Mouse (Mus musculus) C2C12 (cell line): ENCODE measurements around the gene Tenm1. TPM values are rescaled to one million over a fixed set of nuclear protein-coding genes. Genes with fewer than 3 reads are reported as not detected.

Experiments used
- H3K27me3 ChIP-seq: one replicate; pipeline ENCODE4 v1.6.1; 2011; ENCODE audit not compliant: control insufficient read depth, insufficient read depth, insufficient read length
- H3K36me3 ChIP-seq: one replicate; pipeline ENCODE4 v1.6.1; 2011; ENCODE audit not compliant: control insufficient read depth, insufficient read depth
- H3K4me3 ChIP-seq: one replicate; pipeline ENCODE4 v1.5.1; 2011; ENCODE audit warnings: mild to moderate bottlenecking, control low read depth; ENCODE audit not compliant: poor library complexity, insufficient read depth, severe bottlenecking
- H3K79me2 ChIP-seq: one replicate; pipeline ENCODE4 v1.6.1; 2011; ENCODE audit not compliant: control insufficient read depth, insufficient read depth
- H3K79me3 ChIP-seq: one replicate; pipeline ENCODE4 v1.6.1; 2011; ENCODE audit warnings: low read depth, control low read depth
- H3ac ChIP-seq: one replicate; pipeline ENCODE3; 2011; ENCODE audit warnings: low read depth; ENCODE audit not compliant: control insufficient read depth, insufficient read length
- CEBPB ChIP-seq: IDR thresholded peaks from one replicate; pipeline ENCODE4 v1.6.1; 2011; ENCODE audit warnings: low read depth, mild to moderate bottlenecking, control low read depth, moderate library complexity
- CTCF ChIP-seq: IDR thresholded peaks from one replicate; pipeline ENCODE4 v1.5.1; 2011; ENCODE audit not compliant: control insufficient read depth, insufficient read depth, insufficient read length
- FOSL1 ChIP-seq: IDR thresholded peaks from one replicate; pipeline ENCODE4 v1.8.0; 2011; ENCODE audit warnings: mild to moderate bottlenecking, low read length; ENCODE audit not compliant: poor library complexity, insufficient read depth, severe bottlenecking
- MAX ChIP-seq: IDR thresholded peaks from one replicate; pipeline ENCODE4 v1.6.1; 2011; ENCODE audit warnings: mild to moderate bottlenecking, control low read depth
- MYOD1 ChIP-seq: IDR thresholded peaks from one replicate; pipeline ENCODE4 v1.6.1; 2011; ENCODE audit warnings: low read depth; ENCODE audit not compliant: control insufficient read depth, insufficient read length
- MYOG ChIP-seq: IDR thresholded peaks from one replicate; pipeline ENCODE4 v1.6.1; 2011; ENCODE audit not compliant: control insufficient read depth, insufficient read length; ENCODE audit errors: extremely low read depth
- USF1 ChIP-seq: IDR thresholded peaks from one replicate; pipeline ENCODE4 v1.6.1; 2011; ENCODE audit warnings: low read depth, mild to moderate bottlenecking, control low read depth, moderate library complexity
- polyA plus RNA-seq: library from polyadenylated mRNA; unstranded; fragments of >200 nt; fragmentation: generic; extraction: Trizol; gene quantifications from one replicate; pipeline ENCODE4 v1.2.1, GENCODE M21; 2012; ENCODE audit warnings: missing spikeins

Tenm1 gene
- polyA plus RNA-seq, 1 experiment: not detected

DNA sequence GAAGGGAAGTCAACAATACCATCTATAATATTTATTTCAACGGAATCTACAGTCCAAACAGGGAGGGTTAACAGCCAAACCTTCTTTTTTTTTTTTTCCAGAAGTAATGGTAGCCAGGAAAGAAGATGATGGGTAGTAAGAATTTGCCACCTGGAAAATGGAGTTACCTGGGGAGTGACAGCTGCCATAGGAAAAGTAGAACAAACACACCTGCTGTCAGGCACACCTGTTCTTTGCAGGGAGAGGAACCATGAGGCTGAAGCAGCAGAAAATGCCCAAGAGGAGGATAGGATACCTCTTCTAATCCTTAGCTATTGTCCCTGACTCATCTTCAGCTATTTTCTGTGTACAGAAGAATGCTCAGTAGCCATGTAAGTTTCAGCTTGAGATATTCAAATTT is 306.4 kb downstream of the Tenm1 start:
- Histone ChIP-seq H3K27me3 (no peaks in the 10 kb centered on the region), H3K4me3 (no peak overlapping the region), H3K79me3 (no peaks in the 10 kb centered on the region), H3K79me2 (no peaks in the 10 kb centered on the region), H3ac (no peak overlapping the region), H3K36me3 (no peaks in the 10 kb centered on the region)
- no peak for TF ChIP-seq CEBPB
- TF ChIP-seq MAX: no peak
- no peak for TF ChIP-seq USF1
- TF ChIP-seq CTCF: no peak
- no peak for TF ChIP-seq FOSL1
- TF ChIP-seq MYOD1: no peak
- TF ChIP-seq MYOG: no peak

DNA sequence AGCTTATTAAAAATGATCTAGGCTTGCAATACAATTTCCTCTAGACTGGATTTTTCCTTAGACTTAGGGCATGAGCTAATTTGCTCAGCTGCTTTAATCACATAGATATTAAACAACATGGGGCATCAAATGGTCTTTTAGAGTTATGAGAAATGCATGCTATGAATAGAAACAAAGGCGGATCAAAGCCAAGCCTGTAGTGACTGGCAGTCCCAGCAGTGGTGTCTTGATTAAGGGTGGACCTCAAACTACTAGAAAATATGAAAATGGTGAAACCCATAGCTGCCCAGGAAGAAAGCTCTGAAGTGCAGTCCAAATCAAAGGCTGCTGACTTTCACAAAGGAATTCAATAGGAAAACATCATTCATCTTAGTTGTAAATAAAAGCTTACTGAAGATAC is 306.9 kb downstream of the Tenm1 start:
- TF ChIP-seq CTCF: no peak
- no peak for TF ChIP-seq MAX
- no peak for TF ChIP-seq USF1
- no peak for TF ChIP-seq FOSL1
- TF ChIP-seq MYOD1: no peak
- TF ChIP-seq CEBPB: no peak
- TF ChIP-seq MYOG: no peak

DNA sequence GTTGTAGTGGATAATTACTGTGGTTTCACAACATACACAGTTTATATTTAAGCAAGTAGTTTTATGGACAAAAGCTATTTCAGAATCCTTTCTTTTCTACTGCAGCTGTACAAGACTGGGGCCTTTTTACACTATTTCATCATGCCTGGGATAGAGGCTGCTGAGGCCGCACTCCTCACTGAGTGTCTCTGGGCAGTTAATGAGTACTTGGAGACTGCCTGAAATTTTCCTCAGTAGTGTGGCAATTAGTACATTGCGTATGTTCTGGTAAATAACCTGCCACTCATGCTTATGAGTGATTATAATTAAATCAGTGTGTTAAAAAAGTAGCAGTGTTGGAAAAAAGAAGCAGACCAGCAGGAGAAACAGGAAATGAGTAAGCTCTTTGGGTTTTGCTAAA is 442.8 kb downstream of the Tenm1 start:
- H3K36me3 ChIP-seq: no peaks in the 10 kb centered on the region
- H3K4me3 ChIP-seq: no peak overlapping the region
- TF ChIP-seq CEBPB (no peak), MAX (no peak), MYOD1 (no peak), MYOG (no peak), FOSL1 (no peak), USF1 (no peak), CTCF (no peak)
- no peak overlapping the region for H3ac ChIP-seq
- H3K79me3 ChIP-seq: no peaks in the 10 kb centered on the region
- no peaks in the 10 kb centered on the region for H3K79me2 ChIP-seq
- no peaks in the 10 kb centered on the region for H3K27me3 ChIP-seq

More for the DNA sequence above, 306.9 kb downstream of the Tenm1 start:
- Histone ChIP-seq H3K36me3 (no peaks in the 10 kb centered on the region), H3K27me3 (no peaks in the 10 kb centered on the region), H3K79me3 (no peaks in the 10 kb centered on the region), H3ac (no peak overlapping the region), H3K4me3 (no peak overlapping the region), H3K79me2 (no peaks in the 10 kb centered on the region)

DNA sequence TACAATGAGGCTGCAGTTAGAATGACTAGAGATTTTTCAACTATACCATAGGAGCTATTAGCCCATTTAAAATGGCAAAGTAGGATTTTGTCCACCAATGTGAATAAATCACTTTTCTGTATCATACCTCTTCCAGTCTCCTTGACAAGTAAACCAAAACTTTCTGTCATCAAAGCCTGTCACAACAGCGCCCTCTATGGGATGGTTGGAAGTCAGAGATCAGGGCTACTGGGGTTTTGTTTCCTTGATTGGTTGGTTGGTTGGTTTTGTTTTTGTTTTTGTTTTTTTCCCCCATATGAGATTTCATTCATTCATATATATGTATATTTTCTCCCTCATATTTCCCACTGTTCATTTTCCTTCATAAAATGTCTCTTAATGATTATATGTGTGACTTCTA is 455.4 kb downstream of the Tenm1 start:
- no peaks in the 10 kb centered on the region for H3K79me3 ChIP-seq
- no peaks in the 10 kb centered on the region for H3K36me3 ChIP-seq
- H3K79me2 ChIP-seq: no peaks in the 10 kb centered on the region
- no peaks in the 10 kb centered on the region for H3K27me3 ChIP-seq
- H3K4me3 ChIP-seq: no peak overlapping the region
- H3ac ChIP-seq: no peak overlapping the region
- TF ChIP-seq MYOD1 (no peak), FOSL1 (no peak), MYOG (no peak), CEBPB (no peak), CTCF (no peak), MAX (no peak), USF1 (no peak)

DNA sequence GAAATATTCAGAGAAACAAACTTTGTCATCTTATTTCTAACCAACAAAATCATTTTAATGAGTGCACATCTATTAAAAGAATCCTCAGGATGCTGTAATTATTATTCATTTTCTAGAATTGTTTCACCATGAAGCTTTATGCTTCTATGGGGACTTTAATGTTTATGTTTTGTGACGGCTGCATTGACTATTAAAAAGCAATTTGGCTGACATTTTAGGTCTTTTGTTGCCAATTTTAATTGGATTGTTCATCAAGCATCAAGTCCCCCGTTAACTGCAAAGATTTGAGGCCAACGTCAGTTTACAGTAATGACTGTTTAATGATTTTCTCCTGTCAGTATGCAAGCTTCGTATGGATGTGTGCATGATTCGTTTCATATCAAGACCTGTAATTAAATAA is 461.3 kb downstream of the Tenm1 start:
- Histone ChIP-seq H3K4me3 (no peak overlapping the region), H3K79me2 (no peaks in the 10 kb centered on the region), H3K27me3 (no peaks in the 10 kb centered on the region), H3K79me3 (no peaks in the 10 kb centered on the region), H3ac (no peak overlapping the region), H3K36me3 (no peaks in the 10 kb centered on the region)
- no peak for TF ChIP-seq CTCF
- TF ChIP-seq USF1: no peak
- TF ChIP-seq MYOG: no peak
- TF ChIP-seq FOSL1: no peak
- TF ChIP-seq CEBPB: no peak
- TF ChIP-seq MYOD1: no peak
- no peak for TF ChIP-seq MAX

DNA sequence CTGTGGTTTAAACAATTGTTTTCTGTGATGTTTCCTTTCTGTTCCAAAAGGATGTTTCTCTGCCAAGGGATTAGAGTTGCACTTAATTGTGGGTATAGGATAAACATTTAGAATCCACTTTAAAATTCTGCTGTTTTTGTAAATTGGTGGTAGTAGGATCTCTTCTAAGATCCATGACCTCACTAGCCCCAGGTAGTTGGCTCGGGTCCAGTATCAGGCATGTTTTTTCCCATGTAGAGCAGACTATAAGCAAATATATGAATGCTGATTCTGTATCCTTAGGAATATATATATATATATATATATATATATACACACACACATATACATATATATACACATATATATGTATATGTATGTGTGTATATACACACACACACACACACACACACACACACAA is 567.2 kb downstream of the Tenm1 start:
- no peaks in the 10 kb centered on the region for H3K36me3 ChIP-seq
- H3K4me3 ChIP-seq: no peak overlapping the region
- H3K79me2 ChIP-seq: no peaks in the 10 kb centered on the region
- H3K27me3 ChIP-seq: no peaks in the 10 kb centered on the region
- TF ChIP-seq CTCF (no peak), CEBPB (no peak), MYOG (no peak), MAX (no peak), MYOD1 (no peak), USF1 (no peak), FOSL1 (no peak)
- no peak overlapping the region for H3ac ChIP-seq
- no peaks in the 10 kb centered on the region for H3K79me3 ChIP-seq
